Mouse (Mus musculus): ENCODE data around the gene Rabl3. TPM values are rescaled to one million over a fixed set of nuclear protein-coding genes. Genes with fewer than 3 reads are reported as not detected.

The Rabl3 gene
- polyA plus RNA-seq, 1 experiment from 2014 or later = 25.3 TPM

- Histone ChIP-seq H3K27ac (no peak overlapping the region), H3K27me3 (no peaks in the 10 kb centered on the region), H3K4me1 (replicated peaks) (peaks cover 16% of the 10 kb centered on the region), H3K36me3 (peaks cover 14% of the 10 kb centered on the region), H3K4me2 (replicated peaks) (no peak overlapping the region), H3K9me3 (no peaks in the 10 kb centered on the region), H3K9ac (replicated peaks) (no peak overlapping the region), H3K4me3 (replicated peaks) (no peak overlapping the region)
- ATAC-seq = no peak
- 94% methylated on average over 3 of the region's 3 CpGs for WGBS
Observed at GRCm38 (mm10) chr16:37552824-37553223, 13.1 kb downstream of the Rabl3 start.

DNA sequence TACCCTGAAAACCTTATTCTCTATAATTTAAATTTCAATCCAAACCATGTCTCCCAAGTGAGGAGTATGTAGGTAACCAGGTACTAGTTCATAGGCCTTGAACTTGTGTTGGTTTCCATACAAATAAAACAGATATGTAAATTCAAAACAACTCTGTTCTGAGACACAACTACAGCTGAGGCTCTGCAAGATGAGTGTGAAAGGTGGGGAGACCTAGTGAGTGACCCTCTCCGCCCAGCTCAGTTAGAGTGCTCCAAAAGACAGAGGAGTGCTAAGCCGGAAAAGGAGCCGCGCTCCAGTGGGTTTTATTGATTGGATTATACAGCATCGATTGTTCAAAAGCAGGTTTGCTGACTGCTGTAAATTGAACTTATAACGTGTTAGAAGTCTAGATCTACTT, 22.7 kb downstream of the Rabl3 start:
- Histone ChIP-seq H3K36me3 (peaks cover 16% of the 10 kb centered on the region), H3K9me3 (no peaks in the 10 kb centered on the region), H3K9ac (replicated peaks) (no peak overlapping the region), H3K4me2 (replicated peaks) (no peak overlapping the region), H3K27me3 (no peaks in the 10 kb centered on the region), H3K4me1 (replicated peaks) (peaks cover 19% of the 10 kb centered on the region), H3K27ac (no peak overlapping the region), H3K4me3 (replicated peaks) (no peak overlapping the region)
- no peak for ATAC-seq
- WGBS = 40% methylated on average over 6 of the region's 6 CpGs

- Histone ChIP-seq H3K4me1 (replicated peaks) (peaks cover 25% of the 10 kb centered on the region), H3K4me2 (replicated peaks) (no peak overlapping the region), H3K9ac (replicated peaks) (no peak overlapping the region), H3K27ac (no peak overlapping the region), H3K9me3 (no peaks in the 10 kb centered on the region), H3K36me3 (peaks cover 11% of the 10 kb centered on the region), H3K4me3 (replicated peaks) (no peak overlapping the region), H3K27me3 (no peaks in the 10 kb centered on the region)
- ATAC-seq = no peak
- 59% methylated on average over 5 of the region's 5 CpGs for WGBS
Observed at GRCm38 (mm10) chr16:37562961-37563360, 23.3 kb downstream of the Rabl3 start.

- Histone ChIP-seq H3K4me2 (replicated peaks) (no peak overlapping the region), H3K4me3 (replicated peaks) (no peak overlapping the region), H3K36me3 (no peaks in the 10 kb centered on the region), H3K9ac (replicated peaks) (no peak overlapping the region), H3K9me3 (no peaks in the 10 kb centered on the region), H3K27ac (no peak overlapping the region), H3K4me1 (replicated peaks) (peaks cover 25% of the 10 kb centered on the region), H3K27me3 (no peaks in the 10 kb centered on the region)
- 90% methylated on average over 1 of the region's 1 CpGs for WGBS
- no peak for ATAC-seq
Observed at GRCm38 (mm10) chr16:37565117-37565516, 25.4 kb downstream of the Rabl3 start.

DNA sequence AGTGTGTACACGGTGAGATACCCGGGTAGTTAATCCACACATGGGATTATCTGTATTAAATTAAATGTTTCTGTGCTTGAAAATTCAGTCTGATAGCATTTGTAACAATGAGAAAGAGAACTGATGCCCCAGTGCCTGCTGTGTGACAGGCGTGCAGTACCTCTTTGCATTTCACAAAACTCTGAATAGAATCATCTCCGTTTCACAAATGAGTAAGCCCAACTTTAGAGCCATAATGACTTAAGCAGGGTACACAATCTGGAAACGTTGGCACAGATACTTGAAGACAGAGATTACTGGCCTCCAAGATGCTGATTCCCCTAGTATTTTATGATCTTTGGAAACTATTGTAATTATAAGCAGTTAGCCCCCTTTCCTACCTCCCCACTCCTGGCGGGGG, 26.4 kb downstream of the Rabl3 start:
- WGBS = 55% methylated on average over 6 of the region's 6 CpGs

DNA sequence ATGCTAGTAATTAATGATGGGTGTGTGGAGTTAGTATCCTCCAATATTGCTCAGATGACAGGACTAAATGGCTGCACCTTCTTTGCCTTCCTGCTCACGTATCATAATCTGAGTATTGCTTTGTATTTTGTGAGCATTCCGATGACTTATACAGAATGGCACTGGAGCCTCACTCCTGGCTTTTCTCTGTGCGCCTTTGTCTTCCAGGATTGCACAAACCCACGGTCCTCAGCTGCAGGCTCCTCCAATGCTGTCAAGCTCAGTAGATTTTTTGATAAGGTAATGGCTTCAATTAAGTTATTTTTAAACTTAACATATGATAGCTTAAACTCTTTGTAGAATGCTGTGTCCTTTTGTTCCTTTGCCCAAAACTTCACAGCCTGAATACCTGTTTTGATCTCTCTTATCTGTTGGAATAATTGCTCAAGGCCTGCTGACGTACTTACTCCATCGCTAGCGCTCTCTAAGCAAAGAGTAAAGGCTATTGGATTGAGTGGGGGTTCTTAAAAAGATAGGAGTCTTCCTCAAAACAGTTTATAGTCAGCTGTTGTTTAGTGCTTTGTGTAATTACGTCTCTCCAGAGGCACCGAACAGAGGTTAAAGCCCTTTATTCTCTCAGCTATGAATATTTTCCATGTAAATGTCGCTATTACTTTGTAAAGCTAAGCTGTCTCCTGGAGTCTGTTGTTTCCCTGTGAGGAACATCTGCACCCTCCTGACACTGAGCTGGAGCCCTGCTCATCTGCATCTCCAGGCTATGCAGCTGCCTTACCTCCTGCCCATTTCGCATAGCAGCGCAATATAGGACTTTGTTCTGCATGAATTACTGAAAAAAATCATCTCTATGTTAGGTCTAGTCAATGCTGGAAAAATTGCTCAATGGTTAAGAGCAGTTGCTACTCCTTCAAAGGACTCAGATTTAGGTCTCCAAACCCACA, 27.7 kb downstream of the Rabl3 start:
- H3K36me3 ChIP-seq = no peaks in the 10 kb centered on the region
- H3K9me3 ChIP-seq = no peaks in the 10 kb centered on the region
- peak; percentile 65; the same call in 1 of the 2 replicates for ATAC-seq
- no peak overlapping the region for H3K4me3 ChIP-seq (replicated peaks)
- no peak overlapping the region for H3K9ac ChIP-seq (replicated peaks)
- 62% methylated on average over 12 of the region's 12 CpGs for WGBS
- H3K27me3 ChIP-seq = no peaks in the 10 kb centered on the region
- no peak overlapping the region; the same call in 1 of the 2 replicates for H3K27ac ChIP-seq
- H3K4me2 ChIP-seq (replicated peaks) = no peak overlapping the region
- peaks cover 32% of the 10 kb centered on the region for H3K4me1 ChIP-seq (replicated peaks)

More for the DNA sequence above, 26.4 kb downstream of the Rabl3 start:
- no peaks in the 10 kb centered on the region for H3K9me3 ChIP-seq
- H3K4me1 ChIP-seq (replicated peaks) = peaks cover 30% of the 10 kb centered on the region
- no peak overlapping the region for H3K9ac ChIP-seq (replicated peaks)
- H3K27ac ChIP-seq = no peak overlapping the region
- H3K4me2 ChIP-seq (replicated peaks) = no peak overlapping the region
- no peak overlapping the region for H3K4me3 ChIP-seq (replicated peaks)
- ATAC-seq = no peak
- no peaks in the 10 kb centered on the region for H3K27me3 ChIP-seq
- no peaks in the 10 kb centered on the region for H3K36me3 ChIP-seq

- no peak for ATAC-seq
- H3K4me1 ChIP-seq (replicated peaks) = peaks cover 21% of the 10 kb centered on the region
- 0 out of 2 replicates have a peak, but pooled peaks cover 9% of the 10 kb centered on the region for H3K9me3 ChIP-seq
- no peak overlapping the region for H3K4me2 ChIP-seq (replicated peaks)
- H3K27ac ChIP-seq = no peak overlapping the region; the same call in 1 of the 2 replicates
- H3K4me3 ChIP-seq (replicated peaks) = no peak overlapping the region
- H3K27me3 ChIP-seq = no peaks in the 10 kb centered on the region
- peaks cover 4% of the 10 kb centered on the region for H3K36me3 ChIP-seq
- 62% methylated on average over 3 of the region's 3 CpGs for WGBS
- 0 out of 2 replicates have a peak overlapping the region, but pooled peaks have one; percentile 14 for H3K9ac ChIP-seq (replicated peaks)
Observed at GRCm38 (mm10) chr16:37571554-37571953, 31.9 kb downstream of the Rabl3 start.

DNA sequence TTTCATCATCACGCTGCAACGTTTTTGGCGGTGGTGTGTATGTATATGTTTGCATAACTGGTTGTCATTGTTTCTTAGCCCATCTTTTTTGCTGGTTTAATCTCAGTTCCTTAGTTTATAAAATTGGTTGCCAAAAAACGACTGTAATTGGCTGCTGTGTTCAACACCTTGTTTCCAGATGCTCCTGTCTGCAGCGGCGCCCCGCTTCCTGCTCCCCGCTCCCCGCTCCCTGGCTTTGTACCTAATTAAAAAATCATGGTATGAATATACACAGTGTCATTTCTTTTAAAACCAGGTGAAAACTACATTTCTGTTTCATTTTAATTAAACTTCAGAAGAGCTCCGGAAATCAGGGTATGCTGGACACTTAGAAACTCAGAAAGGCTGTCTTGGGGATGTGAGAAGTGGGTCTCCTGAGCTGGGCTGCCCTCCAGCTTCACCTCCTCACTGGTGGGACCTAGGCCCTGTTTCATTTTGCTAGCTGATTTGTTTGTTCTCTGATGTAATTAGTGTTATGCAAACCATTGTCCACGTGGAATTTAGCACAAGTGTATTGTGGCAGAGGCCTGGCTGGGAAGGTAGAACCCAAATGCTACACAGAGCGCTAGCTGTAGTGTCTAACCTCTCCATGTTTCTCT, 32.6 kb downstream of the Rabl3 start:
- H3K9me3 ChIP-seq = 0 out of 2 replicates have a peak, but pooled peaks cover 9% of the 10 kb centered on the region
- no peak overlapping the region for H3K4me3 ChIP-seq (replicated peaks)
- H3K27me3 ChIP-seq = no peaks in the 10 kb centered on the region
- 93% methylated on average over 12 of the region's 12 CpGs for WGBS
- peaks cover 15% of the 10 kb centered on the region for H3K4me1 ChIP-seq (replicated peaks)
- no peak overlapping the region for H3K4me2 ChIP-seq (replicated peaks)
- H3K27ac ChIP-seq = no peak overlapping the region
- no peak for ATAC-seq
- H3K36me3 ChIP-seq = peaks cover 4% of the 10 kb centered on the region
- no peak overlapping the region for H3K9ac ChIP-seq (replicated peaks)

DNA sequence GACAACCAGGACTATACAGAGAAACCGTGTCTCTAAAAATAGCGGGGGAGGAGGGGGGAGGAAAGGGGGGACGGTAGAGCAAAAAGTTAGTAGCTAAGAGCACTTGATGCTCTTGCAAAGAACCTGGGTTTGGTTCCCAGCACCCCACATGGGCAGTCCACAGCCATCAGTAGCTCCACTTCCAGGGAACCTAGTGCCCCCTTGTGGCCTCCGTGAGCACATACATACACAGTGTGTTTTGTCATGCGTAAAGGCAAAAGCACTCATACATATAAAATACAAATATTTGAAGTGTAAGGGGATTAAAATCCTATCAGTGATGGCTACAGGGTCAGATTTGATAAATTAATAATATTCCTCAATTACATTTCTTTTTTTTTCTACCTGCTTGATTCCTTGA, 33.4 kb downstream of the Rabl3 start:
- Histone ChIP-seq H3K27ac (no peak overlapping the region), H3K9me3 (0 out of 2 replicates have a peak, but pooled peaks cover 9% of the 10 kb centered on the region), H3K4me3 (replicated peaks) (no peak overlapping the region), H3K27me3 (no peaks in the 10 kb centered on the region), H3K4me2 (replicated peaks) (no peak overlapping the region), H3K36me3 (peaks cover 4% of the 10 kb centered on the region), H3K4me1 (replicated peaks) (peaks cover 7% of the 10 kb centered on the region; the same call in 1 of the 2 replicates), H3K9ac (replicated peaks) (no peak overlapping the region)
- no peak for ATAC-seq
- 94% methylated on average over 5 of the region's 5 CpGs for WGBS

- Histone ChIP-seq H3K9ac (replicated peaks) (no peak overlapping the region), H3K27me3 (no peaks in the 10 kb centered on the region), H3K36me3 (peaks cover 4% of the 10 kb centered on the region), H3K4me3 (replicated peaks) (no peak overlapping the region), H3K4me2 (replicated peaks) (no peak overlapping the region), H3K27ac (no peak overlapping the region), H3K4me1 (replicated peaks) (peaks cover 7% of the 10 kb centered on the region; the same call in 1 of the 2 replicates), H3K9me3 (0 out of 2 replicates have a peak, but pooled peaks cover 9% of the 10 kb centered on the region)
- ATAC-seq = no peak
- WGBS = 64% methylated on average over 3 of the region's 3 CpGs
Observed at GRCm38 (mm10) chr16:37575325-37575724, 35.6 kb downstream of the Rabl3 start.

DNA sequence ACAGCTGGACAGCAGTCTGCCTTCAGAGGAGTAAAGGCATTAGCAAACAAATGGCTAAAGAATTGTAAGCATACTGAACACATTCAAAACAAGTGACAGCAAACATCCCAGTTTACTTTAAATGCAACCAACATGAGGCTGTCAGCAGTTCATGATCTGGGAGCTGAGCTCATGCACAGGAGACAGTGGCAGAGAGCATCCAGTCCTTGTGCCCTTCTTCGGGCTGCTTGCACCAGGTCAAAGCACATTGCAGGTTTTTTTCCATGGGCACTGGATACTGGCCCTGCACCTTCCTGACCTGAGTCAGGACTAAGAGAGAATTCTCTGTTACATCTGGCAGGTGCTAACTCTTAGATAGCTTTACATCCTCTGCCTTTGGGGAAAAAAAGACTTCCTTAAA, 39.9 kb downstream of the Rabl3 start:
- WGBS = 73% methylated on average over 1 of the region's 1 CpGs
- no peaks in the 10 kb centered on the region for H3K27me3 ChIP-seq
- ATAC-seq = no peak
- no peak overlapping the region for H3K27ac ChIP-seq
- no peak overlapping the region for H3K4me2 ChIP-seq (replicated peaks)
- peaks cover 35% of the 10 kb centered on the region for H3K4me1 ChIP-seq (replicated peaks)
- no peak overlapping the region for H3K4me3 ChIP-seq (replicated peaks)
- H3K9ac ChIP-seq (replicated peaks) = no peak overlapping the region
- H3K9me3 ChIP-seq = 0 out of 2 replicates have a peak, but pooled peaks cover 2% of the 10 kb centered on the region
- H3K36me3 ChIP-seq = no peaks in the 10 kb centered on the region

DNA sequence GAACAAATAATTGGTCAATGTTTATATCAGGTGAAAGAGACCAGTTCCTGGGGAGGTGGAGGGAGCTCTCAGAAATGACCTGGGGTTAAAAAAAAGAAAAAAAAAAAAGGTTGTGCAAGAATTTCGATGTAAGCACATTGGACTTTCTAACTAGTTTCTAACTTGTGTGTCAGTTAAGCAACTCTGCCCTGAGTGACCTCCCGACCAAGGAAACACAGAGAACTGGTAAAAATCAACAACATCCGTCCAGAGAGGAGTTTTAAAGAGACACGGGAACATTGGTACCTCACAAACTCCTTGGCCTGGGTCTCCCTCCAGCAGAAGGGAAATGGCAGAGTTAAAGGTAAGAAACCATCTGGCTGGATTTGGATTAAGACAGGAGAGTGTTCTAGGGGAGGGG, 40.3 kb downstream of the Rabl3 start, which contains the start of gene Hgd:
TSS of gene Hgd (plus strand) at position 160 of the 400 bp plus-strand sequence.
- WGBS = 82% methylated on average over 4 of the region's 4 CpGs
- H3K4me2 ChIP-seq (replicated peaks) = no peak within 1 kb of the TSS
- H3K36me3 ChIP-seq = no peaks in the 10 kb centered on the region
- H3K9me3 ChIP-seq = no peaks in the 10 kb centered on the region
- no peak within 1 kb of the TSS for H3K9ac ChIP-seq (replicated peaks)
- no peaks in the 10 kb centered on the region for H3K27me3 ChIP-seq
- peaks cover 38% of the 10 kb centered on the region for H3K4me1 ChIP-seq (replicated peaks)
- ATAC-seq = no peak
- H3K27ac ChIP-seq = peak within 1 kb of the TSS; percentile 71; the same call in 1 of the 2 replicates
- H3K4me3 ChIP-seq (replicated peaks) = no peak within 1 kb of the TSS
